Mouse (Mus musculus): ENCODE data around the gene Nat10.

Nat10 gene

DNA sequence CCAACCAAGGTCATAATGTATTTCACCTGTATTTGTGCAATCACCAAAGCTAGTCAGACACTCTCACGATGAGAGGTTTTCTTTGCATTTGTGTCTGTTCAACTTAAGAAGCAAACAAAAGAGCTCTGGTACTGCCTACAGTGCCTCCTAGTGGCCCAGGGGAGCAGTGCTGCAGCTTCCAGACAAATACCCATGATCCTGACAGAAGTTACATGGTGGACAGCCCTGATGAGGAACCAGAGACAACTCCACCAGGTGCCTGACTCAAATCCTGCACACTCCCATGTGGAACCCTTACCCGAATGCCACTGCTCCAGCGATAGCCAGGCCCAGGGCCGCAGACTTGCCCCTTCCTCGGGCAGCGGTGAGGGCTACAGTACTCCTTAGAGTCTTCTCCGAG lies 17.1 kb downstream of the Nat10 start:
- DNase-seq, result peak; percentile 80 to 83

GRCm38 (mm10) chr2:103743536-103743935 lies 17.5 kb downstream of the Nat10 start:
- no peak for DNase-seq

- no peak for DNase-seq
Measured at GRCm38 (mm10) chr2:103742821-103743220, 18.2 kb downstream of the Nat10 start.

DNA sequence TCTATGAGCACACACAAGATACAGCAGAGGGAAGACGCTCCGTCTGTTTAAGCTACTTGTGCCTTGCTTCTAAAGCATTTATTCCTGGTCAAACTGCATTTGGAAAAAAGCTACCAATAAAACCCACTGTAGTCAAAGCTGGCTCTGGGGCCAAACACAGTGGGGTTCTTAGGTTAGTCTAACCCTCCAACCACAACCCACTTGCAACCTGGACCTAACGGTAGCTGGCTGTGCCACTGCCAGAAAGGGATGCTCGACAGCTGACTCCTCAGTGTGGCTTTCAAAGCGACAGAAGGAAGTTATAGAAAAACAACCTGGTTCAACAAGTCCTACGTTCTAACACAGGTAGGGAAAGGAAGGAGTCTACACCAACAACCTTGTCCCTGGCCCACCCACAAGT lies 29.6 kb downstream of the Nat10 start:
- DNase-seq, result no peak

GRCm38 (mm10) chr2:103730999-103731398 lies 30.1 kb downstream of the Nat10 start:
- no peak for DNase-seq

- DNase-seq, result no peak
Measured at GRCm38 (mm10) chr2:103728027-103728540, 33.0 kb downstream of the Nat10 start.

DNA sequence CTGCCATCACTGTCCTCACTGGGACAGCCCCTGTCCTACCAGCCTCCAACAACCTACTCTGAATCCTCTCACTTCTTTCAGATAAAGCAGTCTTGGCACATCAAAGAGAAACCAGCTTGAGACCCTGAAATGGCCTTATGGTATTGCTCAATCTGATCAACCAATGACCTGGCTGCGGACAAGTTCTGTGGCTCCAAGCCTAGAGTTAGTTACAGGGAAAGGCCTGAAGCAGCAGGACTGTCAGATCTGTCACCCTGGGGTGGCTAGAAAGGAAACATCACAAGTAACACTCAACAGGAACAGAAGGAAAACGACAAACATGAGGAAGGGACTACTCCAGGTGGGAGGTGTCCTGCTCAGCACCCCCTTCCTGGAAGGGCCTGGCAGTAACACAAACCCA lies 36.5 kb downstream of the Nat10 start:
- DNase-seq, result no peak

DNA sequence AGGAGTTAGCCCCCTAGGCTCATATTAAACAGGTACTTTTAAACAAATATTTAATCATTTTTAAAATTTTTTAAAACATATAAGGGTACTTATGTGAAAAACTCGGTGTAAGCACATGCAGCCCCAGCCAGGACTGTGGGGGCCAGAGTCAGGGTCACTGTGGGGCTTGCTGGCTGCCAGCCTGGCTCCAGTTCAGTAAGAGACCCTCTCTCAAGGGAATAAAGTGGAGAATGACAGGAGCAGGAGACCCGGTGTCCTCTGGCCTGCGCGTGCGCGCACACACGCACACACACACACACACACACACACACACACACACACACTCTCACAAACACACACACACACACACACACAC lies 41.8 kb downstream of the Nat10 start:
- DNase-seq, result no peak

DNA sequence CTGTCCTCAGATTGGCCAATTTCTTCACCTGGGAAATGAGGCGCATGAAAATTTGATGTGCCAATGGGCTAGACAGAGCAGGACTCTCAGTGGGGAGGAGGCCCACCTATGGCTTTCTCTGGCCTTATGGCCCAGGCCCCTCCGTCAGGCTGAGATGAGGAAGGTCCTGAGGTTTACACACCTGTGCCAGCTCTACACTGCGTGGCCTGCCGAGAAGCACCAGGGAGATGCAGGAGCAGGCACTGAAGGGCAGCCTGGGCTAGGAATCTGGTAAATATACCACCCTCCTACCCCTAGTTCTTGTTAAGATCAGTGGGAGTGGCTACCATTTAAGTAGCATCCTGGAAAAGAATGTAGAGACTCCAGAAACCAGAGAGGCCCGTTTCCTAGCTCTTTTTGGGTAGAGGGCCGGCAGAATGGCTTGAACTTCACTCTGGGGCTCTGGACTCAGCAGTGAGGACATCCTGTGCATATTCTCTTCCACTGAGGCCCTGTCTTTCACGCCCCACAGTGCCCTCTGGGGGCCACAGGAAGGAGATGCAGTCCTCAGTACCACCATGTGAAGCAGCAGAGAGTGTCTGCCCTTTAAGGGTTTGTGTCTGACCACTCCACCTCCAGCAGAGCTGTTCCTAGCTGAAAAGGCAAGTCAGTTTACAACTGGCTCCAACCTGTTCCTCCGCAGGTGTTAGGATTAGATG lies 42.3 kb downstream of the Nat10 start:
- DNase-seq, result peak; percentile 81 to 87

- DNase-seq, result no peak
Measured at GRCm38 (mm10) chr2:103714412-103714811, 46.7 kb downstream of the Nat10 start.

GRCm38 (mm10) chr2:103713831-103714230 lies 47.2 kb downstream of the Nat10 start:
- DNase-seq, result peak in 1 of 2 experiments; percentile 14

GRCm38 (mm10) chr2:103710849-103711248 lies 50.2 kb downstream of the Nat10 start:
- DNase-seq, result peak; percentile 59 to 69

- no peak for DNase-seq
Measured at GRCm38 (mm10) chr2:103707056-103707776, 53.9 kb downstream of the Nat10 start.

DNA sequence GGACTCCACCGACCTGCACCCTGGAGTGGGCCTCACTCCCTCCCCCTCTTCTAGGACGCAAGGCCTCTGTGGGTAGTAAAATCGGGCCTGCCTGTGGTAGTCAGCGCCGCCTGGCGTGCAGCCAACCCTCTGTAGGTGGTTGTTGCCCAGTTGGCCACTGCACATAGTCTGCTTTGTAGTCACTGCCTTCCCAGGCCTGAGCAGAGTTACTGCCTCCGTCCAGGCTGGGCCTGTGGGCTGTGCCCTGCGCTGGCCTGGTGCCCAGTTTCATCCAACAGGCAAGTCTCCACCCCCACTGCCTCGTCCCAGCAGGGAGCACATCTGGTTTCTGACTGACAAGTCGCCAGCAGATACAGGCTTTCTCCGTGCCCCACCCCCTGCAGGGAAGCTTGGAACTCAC lies 54.8 kb downstream of the Nat10 start:
- peak; percentile 83 to 90 for DNase-seq

DNA sequence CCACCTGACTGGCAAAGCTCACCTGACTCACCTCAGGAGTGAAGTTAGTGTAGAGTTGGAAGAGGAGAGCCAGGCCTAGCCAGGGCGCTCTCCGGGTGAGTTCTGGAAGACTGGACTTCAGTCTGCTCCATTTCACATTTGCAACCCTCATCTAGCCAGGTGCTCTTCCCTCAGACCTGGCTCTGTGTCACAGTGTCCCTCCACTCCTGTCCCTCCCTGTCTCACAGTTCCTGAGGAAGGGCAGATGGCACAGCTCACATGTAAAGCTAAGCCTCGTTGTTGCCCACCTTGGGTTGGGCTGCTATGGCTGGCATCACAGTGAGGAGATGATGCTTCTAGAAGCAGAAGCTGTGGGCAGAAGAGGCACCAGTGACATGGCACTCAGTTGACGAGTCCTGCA lies 55.2 kb downstream of the Nat10 start:
- DNase-seq, result no peak

DNA sequence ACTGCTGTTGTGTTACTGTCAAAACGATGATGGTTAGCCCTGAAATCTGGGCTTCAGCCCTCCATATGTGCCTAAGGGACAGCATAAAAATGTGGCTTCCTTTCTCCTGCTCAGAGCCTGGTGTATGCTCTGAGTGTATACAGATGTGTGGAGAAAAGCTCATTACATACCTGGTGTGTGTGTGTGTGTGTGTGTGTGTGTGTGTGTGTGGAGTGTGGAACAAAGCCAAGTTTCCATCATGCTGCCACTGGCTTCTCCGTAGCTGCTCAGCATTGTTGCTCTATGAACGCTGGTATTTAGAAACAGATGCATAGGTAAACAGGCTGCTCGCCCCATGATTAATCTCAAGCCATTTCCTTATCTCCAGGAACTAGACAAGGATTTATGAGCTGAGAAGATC lies 57.2 kb downstream of the Nat10 start:
- no peak for DNase-seq

DNA sequence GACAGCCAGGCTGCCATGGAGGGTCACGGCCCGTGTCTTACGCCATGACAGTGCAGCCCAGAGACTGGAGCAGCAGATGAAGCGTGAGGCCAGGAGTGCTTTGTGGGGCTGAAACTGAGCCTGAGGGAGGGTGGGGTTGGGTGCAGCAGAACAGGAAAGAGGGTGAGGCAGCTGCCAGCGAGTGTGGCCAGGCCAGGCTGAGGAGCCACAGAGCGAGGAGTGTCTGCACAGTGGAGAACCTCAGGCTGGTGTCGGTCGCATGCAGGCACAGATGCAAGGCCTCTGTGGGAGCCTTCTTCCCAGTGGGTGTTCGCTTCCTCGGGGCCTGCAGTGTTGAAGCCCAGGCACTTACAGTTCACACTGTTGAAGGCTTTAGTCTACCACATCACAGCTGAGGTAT lies 57.7 kb downstream of the Nat10 start:
- DNase-seq, result no peak

GRCm38 (mm10) chr2:103700514-103700913 lies 60.6 kb downstream of the Nat10 start:
- DNase-seq, result no peak

DNA sequence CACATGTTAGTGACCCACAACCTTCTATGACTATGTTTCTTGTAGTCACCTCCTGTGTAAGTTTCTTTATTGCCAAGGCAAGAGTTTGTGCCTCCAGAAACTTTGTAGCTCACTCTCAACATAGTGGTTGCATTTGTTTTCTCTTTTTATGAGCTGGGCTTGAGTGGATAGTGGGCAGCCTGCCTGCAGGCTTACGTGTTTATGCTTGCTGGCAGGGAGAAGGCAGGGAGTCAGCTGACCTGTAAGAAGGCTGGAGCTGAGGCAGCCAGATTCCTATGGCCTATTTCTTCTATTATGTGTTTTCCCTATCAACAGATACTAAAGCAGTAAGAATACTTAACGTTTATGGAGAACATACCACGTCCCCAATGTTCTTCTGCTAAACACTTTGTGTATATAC lies 64.9 kb downstream of the Nat10 start:
- peak in 1 of 2 experiments; percentile 36 for DNase-seq

DNA sequence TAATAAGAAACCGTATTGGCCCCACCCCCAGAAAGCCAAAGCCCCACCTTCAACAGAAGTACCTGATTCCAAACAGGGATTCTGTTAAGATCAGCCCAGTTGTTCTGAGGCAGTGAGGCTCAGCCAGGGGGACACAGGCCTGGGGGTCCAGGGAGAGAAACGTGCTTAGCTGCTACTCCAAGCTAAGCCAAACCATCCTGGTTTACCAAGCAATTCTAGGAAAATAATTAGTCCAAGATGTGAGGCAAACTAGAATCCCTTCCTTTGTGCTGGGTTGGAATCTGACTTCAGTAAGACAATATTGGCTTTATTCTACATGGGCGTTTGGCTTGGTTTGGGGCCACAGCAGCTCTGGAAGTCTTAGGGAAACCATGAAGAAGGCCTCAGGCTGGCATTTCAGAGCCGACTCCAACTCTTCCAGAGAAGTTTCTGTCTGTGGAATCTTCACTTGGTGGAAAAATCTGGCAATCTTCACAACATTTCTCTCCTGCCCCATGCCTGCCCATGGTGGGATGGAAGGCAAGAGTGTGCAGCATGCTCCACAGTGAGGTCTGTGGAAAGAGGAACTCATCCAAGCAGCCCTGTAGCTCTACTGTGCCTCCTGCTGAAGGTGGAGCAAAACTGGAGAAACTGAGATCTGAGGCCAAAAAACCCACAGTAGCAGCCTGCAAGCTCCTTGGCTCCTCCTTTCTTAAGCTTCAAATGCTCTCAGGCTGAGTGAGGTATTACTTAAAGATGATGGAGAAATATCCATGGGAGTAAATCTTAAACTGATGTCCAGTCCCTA lies 66.1 kb downstream of the Nat10 start:
- no peak for DNase-seq

DNA sequence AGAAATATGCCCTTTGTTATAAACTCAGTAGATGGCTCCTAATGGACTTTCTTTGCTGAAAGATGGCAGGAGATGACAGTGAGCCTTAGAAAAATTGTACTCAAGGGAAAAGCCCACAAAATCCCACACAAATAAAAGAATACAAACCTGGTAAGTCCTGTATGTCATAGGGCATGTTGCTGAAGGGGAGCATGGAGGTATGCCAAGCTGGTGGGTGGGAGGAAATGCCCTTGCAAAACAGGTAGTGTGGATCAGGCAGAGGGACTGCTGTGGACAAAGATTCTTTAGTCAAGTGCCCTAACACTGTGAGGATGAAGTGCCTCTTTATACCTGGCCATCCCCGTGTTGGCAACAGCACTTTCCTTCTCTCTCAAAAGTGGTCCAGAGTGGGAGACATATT lies 68.3 kb downstream of the Nat10 start:
- no peak for DNase-seq

DNA sequence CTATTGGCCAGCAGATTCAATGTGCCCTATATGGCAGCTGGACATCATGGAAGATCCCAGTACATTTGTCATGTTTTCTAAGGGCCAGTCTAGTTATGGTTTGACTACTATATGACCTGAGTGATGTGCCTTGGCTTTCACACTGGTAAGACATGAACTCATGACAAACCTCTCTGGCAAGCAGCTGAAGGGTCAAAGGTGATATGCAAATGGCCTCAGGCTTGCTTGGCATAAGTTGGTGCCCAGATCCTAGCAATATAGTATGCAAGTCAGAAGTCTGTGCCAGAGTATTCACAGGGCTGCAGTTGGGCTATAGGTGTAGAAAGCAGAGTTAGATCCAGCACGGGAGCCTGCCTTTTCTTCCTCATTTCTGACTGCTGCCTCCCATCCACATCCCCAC lies 69.8 kb downstream of the Nat10 start:
- DNase-seq, result no peak

DNA sequence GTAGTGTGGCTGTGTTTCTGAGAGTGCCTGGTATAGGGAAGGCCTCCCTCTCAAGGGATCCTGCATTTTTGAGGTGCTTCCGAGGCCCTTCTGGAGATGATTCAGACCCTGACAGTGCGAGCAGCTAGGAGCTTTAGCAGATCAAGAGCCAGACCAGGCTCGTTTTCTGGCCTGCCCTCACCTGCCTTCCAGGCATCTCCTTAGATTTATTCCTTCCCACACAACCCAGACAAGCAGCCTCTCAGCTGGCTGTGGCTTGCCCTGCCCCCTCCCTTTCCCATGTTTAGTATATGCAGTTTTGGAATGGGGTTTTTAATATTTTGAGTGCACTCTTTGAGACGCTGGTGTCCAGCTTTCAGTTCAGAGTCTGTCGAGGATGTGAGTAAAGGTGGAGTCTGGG lies 70.2 kb downstream of the Nat10 start:
- DNase-seq, result no peak

DNA sequence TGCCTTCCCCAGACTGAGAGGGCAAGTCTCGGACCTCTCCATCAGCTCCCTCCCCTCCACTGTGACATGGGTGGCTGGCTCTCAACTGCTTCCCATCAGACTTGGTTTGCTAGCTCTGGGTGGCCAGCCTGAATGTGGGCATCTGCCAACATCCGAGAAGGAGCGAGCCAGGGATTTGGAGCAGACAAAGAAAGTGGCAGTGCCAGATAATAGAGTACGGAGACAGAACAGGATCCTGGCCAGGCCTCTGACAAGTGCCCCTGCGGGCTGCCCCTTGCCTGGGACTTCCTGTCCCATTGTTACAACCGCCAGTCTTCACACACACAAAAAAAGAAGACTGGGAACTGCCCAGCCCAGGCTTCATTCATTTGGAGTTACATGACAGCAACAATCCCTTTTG lies 70.6 kb downstream of the Nat10 start:
- DNase-seq, result peak in 1 of 2 experiments; percentile 24
